Mouse (Mus musculus) hindbrain, embryonic 12.5 days (tissue): ENCODE results near the gene Acer3. TPM values are rescaled to one million over a fixed set of nuclear protein-coding genes. Genes with fewer than 3 reads are reported as not detected.

ENCODE experiments used
- ATAC-seq: fragments of 200-750 bp; cut with Nextera tagmentation; 2 replicates; pipeline ENCODE4 v1.8.0; 2017; ENCODE audit warnings: moderate TSS enrichment; ENCODE audit not compliant: low FRiP score
- H3K27ac ChIP-seq: fragments of 300-500 bp; sonication (generic); 2 replicates; pipeline ENCODE4 v1.5.1; 2016; ENCODE audit warnings: mild to moderate bottlenecking
- H3K27me3 ChIP-seq: fragments of 300-500 bp; sonication (generic); 2 replicates; pipeline ENCODE4 v1.6.1; 2016; ENCODE audit warnings: mild to moderate bottlenecking
- H3K36me3 ChIP-seq: fragments of 300-500 bp; sonication (generic); 2 replicates; pipeline ENCODE4 v1.6.1; 2016; ENCODE audit warnings: mild to moderate bottlenecking
- H3K4me1 ChIP-seq: fragments of 300-500 bp; sonication (generic); 2 replicates; pipeline ENCODE4 v1.6.1; 2016
- H3K4me2 ChIP-seq: fragments of 300-500 bp; sonication (generic); replicated peaks from 2 replicates; pipeline ENCODE4 v1.6.1; 2016; ENCODE audit warnings: mild to moderate bottlenecking
- H3K4me3 ChIP-seq: fragments of 300-500 bp; sonication (generic); 2 replicates; pipeline ENCODE4 v1.5.1; 2016; ENCODE audit warnings: mild to moderate bottlenecking
- H3K9ac ChIP-seq: fragments of 300-500 bp; sonication (generic); 2 replicates; pipeline ENCODE4 v1.6.1; 2016; ENCODE audit warnings: mild to moderate bottlenecking, moderate library complexity
- H3K9me3 ChIP-seq: fragments of 300-500 bp; sonication (generic); replicated peaks from 2 replicates; pipeline ENCODE4 v1.6.1; 2016; ENCODE audit warnings: mild to moderate bottlenecking
- WGBS: fragments of 180-500 bp; shearing (Covaris S2); methylation state at CpG from one replicate; pipeline ENCODE4 v1.1.7; 2016; 5-methylcytosine and 5-hydroxymethylcytosine counted together
- polyA plus RNA-seq: library from polyadenylated mRNA; unstranded; fragments of >200 nt; fragmentation: Nextera tagmentation; extraction: Ambion mirVana; gene quantifications from 2 replicates; pipeline ENCODE4 v1.2.1, GENCODE M21; 2016

Acer3 gene
- polyA plus RNA-seq = 14.9 and 15.8 TPM in 2 replicates

- no peak within 1 kb of the TSS for H3K4me2 ChIP-seq
- no peak for ATAC-seq
- no peak within 1 kb of the TSS for H3K4me3 ChIP-seq
- 81% methylated on average over 2 of the region's 2 CpGs for WGBS
- H3K36me3 ChIP-seq = no peaks in the 10 kb centered on the region
- no peaks in the 10 kb centered on the region for H3K9me3 ChIP-seq
- no peak within 1 kb of the TSS for H3K9ac ChIP-seq
- H3K4me1 ChIP-seq = peaks cover 7% of the 10 kb centered on the region
- H3K27ac ChIP-seq = no peak within 1 kb of the TSS
- no peaks in the 10 kb centered on the region for H3K27me3 ChIP-seq
Observed at GRCm38 (mm10) chr7:98321083-98321482, at the start of gene Acer3. Acer3 (minus strand) TSS chr7:98321208.

GRCm38 (mm10) chr7:98369762-98370369, 48.9 kb upstream of the Acer3 start:
- Histone ChIP-seq H3K4me3 (no peak overlapping the region), H3K27ac (no peak overlapping the region), H3K4me1 (no peaks in the 10 kb centered on the region), H3K4me2 (no peak overlapping the region), H3K9ac (no peak overlapping the region), H3K27me3 (peaks cover 3% of the 10 kb centered on the region; the same call in 1 of the 2 replicates), H3K36me3 (no peaks in the 10 kb centered on the region), H3K9me3 (no peaks in the 10 kb centered on the region)
- ATAC-seq = no peak
- WGBS = 51% methylated on average over 10 of the region's 10 CpGs

- peak overlapping the region; percentile 95 for H3K4me2 ChIP-seq
- peak overlapping the region; percentile 70; the same call in 1 of the 2 replicates for H3K27ac ChIP-seq
- ATAC-seq = no peak
- no peaks in the 10 kb centered on the region for H3K36me3 ChIP-seq
- 50% methylated on average over 2 of the region's 2 CpGs for WGBS
- H3K27me3 ChIP-seq = no peaks in the 10 kb centered on the region
- peak overlapping the region; percentile 62 for H3K4me3 ChIP-seq
- H3K4me1 ChIP-seq = peaks cover 31% of the 10 kb centered on the region
- no peak overlapping the region for H3K9ac ChIP-seq
- H3K9me3 ChIP-seq = no peaks in the 10 kb centered on the region
Observed at GRCm38 (mm10) chr7:98361662-98362061, 40.7 kb upstream of the Acer3 start.

GRCm38 (mm10) chr7:98361063-98361652, 40.1 kb upstream of the Acer3 start, which contains the start of gene Tsku:
Tsku (minus strand) TSS chr7:98361328.
- Histone ChIP-seq H3K27ac (peak within 1 kb of the TSS; percentile 70), H3K9me3 (no peaks in the 10 kb centered on the region), H3K36me3 (no peaks in the 10 kb centered on the region), H3K4me2 (peak within 1 kb of the TSS; percentile 95), H3K27me3 (no peaks in the 10 kb centered on the region), H3K4me3 (peak within 1 kb of the TSS; percentile 62), H3K4me1 (peaks cover 36% of the 10 kb centered on the region), H3K9ac (peak within 1 kb of the TSS; percentile 77)
- WGBS = under 1% methylated on average over 52 of the region's 52 CpGs
- peak; percentile 94 for ATAC-seq

- Histone ChIP-seq H3K4me1 (peaks cover 42% of the 10 kb centered on the region), H3K27me3 (no peaks in the 10 kb centered on the region), H3K36me3 (no peaks in the 10 kb centered on the region), H3K9me3 (no peaks in the 10 kb centered on the region), H3K27ac (peak overlapping the region; percentile 70), H3K4me3 (peak overlapping the region; percentile 62), H3K9ac (peak overlapping the region; percentile 77), H3K4me2 (peak overlapping the region; percentile 95)
- peak; percentile 39 for ATAC-seq
- 0% methylated on average over 20 of the region's 20 CpGs for WGBS
Observed at GRCm38 (mm10) chr7:98360621-98360990, 39.6 kb upstream of the Acer3 start.

- ATAC-seq = peak; percentile 63
- Histone ChIP-seq H3K4me2 (peak overlapping the region; percentile 95), H3K27me3 (no peaks in the 10 kb centered on the region), H3K9me3 (no peaks in the 10 kb centered on the region), H3K9ac (peak overlapping the region; percentile 77), H3K36me3 (no peaks in the 10 kb centered on the region), H3K4me3 (peak overlapping the region; percentile 62), H3K4me1 (peaks cover 47% of the 10 kb centered on the region), H3K27ac (peak overlapping the region; percentile 70)
- WGBS = under 1% methylated on average over 33 of the region's 33 CpGs
Observed at GRCm38 (mm10) chr7:98359951-98360620, 39.1 kb upstream of the Acer3 start.

- WGBS = 65% methylated on average over 1 of the region's 1 CpGs
- ATAC-seq = no peak
- peaks cover 60% of the 10 kb centered on the region for H3K4me1 ChIP-seq
- H3K4me3 ChIP-seq = no peak overlapping the region
- H3K9ac ChIP-seq = no peak overlapping the region
- no peaks in the 10 kb centered on the region for H3K27me3 ChIP-seq
- H3K27ac ChIP-seq = no peak overlapping the region
- no peaks in the 10 kb centered on the region for H3K9me3 ChIP-seq
- no peaks in the 10 kb centered on the region for H3K36me3 ChIP-seq
- H3K4me2 ChIP-seq = no peak overlapping the region
Observed at GRCm38 (mm10) chr7:98358016-98358415, 37.0 kb upstream of the Acer3 start.

GRCm38 (mm10) chr7:98357324-98357723, 36.3 kb upstream of the Acer3 start:
- H3K4me2 ChIP-seq = no peak overlapping the region
- H3K36me3 ChIP-seq = peaks cover 5% of the 10 kb centered on the region
- H3K4me3 ChIP-seq = no peak overlapping the region
- no peak overlapping the region for H3K9ac ChIP-seq
- H3K4me1 ChIP-seq = peaks cover 60% of the 10 kb centered on the region
- 77% methylated on average over 5 of the region's 5 CpGs for WGBS
- no peaks in the 10 kb centered on the region for H3K27me3 ChIP-seq
- ATAC-seq = no peak
- no peaks in the 10 kb centered on the region for H3K9me3 ChIP-seq
- H3K27ac ChIP-seq = no peak overlapping the region

- no peak overlapping the region for H3K4me2 ChIP-seq
- H3K4me1 ChIP-seq = peaks cover 55% of the 10 kb centered on the region
- H3K27ac ChIP-seq = peak overlapping the region; percentile 65
- H3K9me3 ChIP-seq = no peaks in the 10 kb centered on the region
- H3K9ac ChIP-seq = no peak overlapping the region
- ATAC-seq = no peak
- H3K36me3 ChIP-seq = peaks cover 27% of the 10 kb centered on the region
- H3K4me3 ChIP-seq = no peak overlapping the region
- H3K27me3 ChIP-seq = no peaks in the 10 kb centered on the region
- 53% methylated on average over 4 of the region's 4 CpGs for WGBS
Observed at GRCm38 (mm10) chr7:98354921-98355310, 33.9 kb upstream of the Acer3 start.

GRCm38 (mm10) chr7:98354160-98354920, 33.3 kb upstream of the Acer3 start:
- Histone ChIP-seq H3K27me3 (no peaks in the 10 kb centered on the region), H3K9ac (no peak overlapping the region), H3K4me3 (no peak overlapping the region), H3K27ac (peak overlapping the region; percentile 65), H3K4me2 (no peak overlapping the region), H3K9me3 (no peaks in the 10 kb centered on the region), H3K4me1 (peaks cover 49% of the 10 kb centered on the region), H3K36me3 (peaks cover 28% of the 10 kb centered on the region)
- ATAC-seq = no peak
- 36% methylated on average over 12 of the region's 12 CpGs for WGBS

GRCm38 (mm10) chr7:98353616-98354015, 32.6 kb upstream of the Acer3 start:
- H3K9ac ChIP-seq = no peak overlapping the region
- no peak overlapping the region for H3K4me2 ChIP-seq
- peaks cover 43% of the 10 kb centered on the region for H3K4me1 ChIP-seq
- no peak overlapping the region for H3K27ac ChIP-seq
- no peaks in the 10 kb centered on the region for H3K27me3 ChIP-seq
- ATAC-seq = no peak
- WGBS = 91% methylated on average over 5 of the region's 5 CpGs
- H3K9me3 ChIP-seq = no peaks in the 10 kb centered on the region
- no peak overlapping the region for H3K4me3 ChIP-seq
- peaks cover 28% of the 10 kb centered on the region for H3K36me3 ChIP-seq

- H3K27me3 ChIP-seq = no peaks in the 10 kb centered on the region
- H3K27ac ChIP-seq = no peak overlapping the region
- H3K4me3 ChIP-seq = no peak overlapping the region
- H3K9me3 ChIP-seq = no peaks in the 10 kb centered on the region
- peaks cover 28% of the 10 kb centered on the region for H3K4me1 ChIP-seq
- no peak overlapping the region for H3K4me2 ChIP-seq
- peaks cover 28% of the 10 kb centered on the region for H3K36me3 ChIP-seq
- WGBS = 97% methylated on average over 3 of the region's 3 CpGs
- no peak overlapping the region for H3K9ac ChIP-seq
- no peak for ATAC-seq
Observed at GRCm38 (mm10) chr7:98351523-98351922, 30.5 kb upstream of the Acer3 start.
